Mouse (Mus musculus) stomach, embryonic 15.5 days (tissue): ENCODE results near the gene Rmdn2. TPM values are rescaled to one million over a fixed set of nuclear protein-coding genes. Genes with fewer than 3 reads are reported as not detected.

ENCODE experiments used
- ATAC-seq: fragments of 200-750 bp; cut with Nextera tagmentation; 2 replicates; pipeline ENCODE4 v1.8.0; 2017; ENCODE audit warnings: low read depth, moderate number of reproducible peaks, moderate TSS enrichment; ENCODE audit not compliant: insufficient read depth, low FRiP score
- H3K27ac ChIP-seq: fragments of 300-500 bp; sonication (generic); 2 replicates; pipeline ENCODE4 v1.5.1; 2015; ENCODE audit warnings: mild to moderate bottlenecking, inconsistent platforms
- H3K27me3 ChIP-seq: fragments of 300-500 bp; sonication (generic); replicated peaks from 2 replicates; pipeline ENCODE4 v1.6.1; 2015; ENCODE audit warnings: inconsistent platforms
- H3K36me3 ChIP-seq: fragments of 300-500 bp; sonication (generic); 2 replicates; pipeline ENCODE4 v1.6.1; 2015; ENCODE audit warnings: inconsistent platforms
- H3K4me1 ChIP-seq: fragments of 300-500 bp; sonication (generic); 2 replicates; pipeline ENCODE4 v1.6.1; 2015; ENCODE audit warnings: inconsistent platforms
- H3K4me2 ChIP-seq: fragments of 300-500 bp; sonication (generic); 2 replicates; pipeline ENCODE4 v1.6.1; 2015; ENCODE audit warnings: mild to moderate bottlenecking, inconsistent platforms
- H3K4me3 ChIP-seq: fragments of 300-500 bp; sonication (generic); replicated peaks from 2 replicates; pipeline ENCODE4 v1.5.1; 2015; ENCODE audit warnings: inconsistent platforms
- H3K9ac ChIP-seq: fragments of 300-500 bp; sonication (generic); 2 replicates; pipeline ENCODE4 v1.6.1; 2015; ENCODE audit warnings: inconsistent platforms
- H3K9me3 ChIP-seq: fragments of 300-500 bp; sonication (generic); 2 replicates; pipeline ENCODE4 v1.6.1; 2016; ENCODE audit warnings: inconsistent platforms
- WGBS: fragments of 180-500 bp; shearing (Covaris S2); methylation state at CpG from one replicate; pipeline ENCODE4 v1.1.7; 2015; 5-methylcytosine and 5-hydroxymethylcytosine counted together
- polyA plus RNA-seq: library from polyadenylated mRNA; unstranded; fragments of >200 nt; fragmentation: Nextera tagmentation; extraction: Ambion mirVana; gene quantifications from 2 replicates; pipeline ENCODE4 v1.2.1, GENCODE M21; 2015

The Rmdn2 gene
- polyA plus RNA-seq, 1 experiment from 2014 or later: 8.9 TPM

GRCm38 (mm10) chr17:79728585-79729503 is 117.2 kb downstream of the Rmdn2 start:
- no peaks in the 10 kb centered on the region for H3K9me3 ChIP-seq
- H3K4me2 ChIP-seq: peak overlapping the region; percentile 41
- H3K27me3 ChIP-seq: no peaks in the 10 kb centered on the region
- peak overlapping the region; percentile 60 for H3K27ac ChIP-seq
- H3K36me3 ChIP-seq: no peaks in the 10 kb centered on the region
- no peak overlapping the region for H3K9ac ChIP-seq
- H3K4me1 ChIP-seq: peaks cover 23% of the 10 kb centered on the region
- H3K4me3 ChIP-seq: peak overlapping the region; percentile 8; the same call in 1 of the 2 replicates
- peak; percentile 61 for ATAC-seq
- WGBS: 21% methylated on average over 16 of the region's 16 CpGs

GRCm38 (mm10) chr17:79730988-79731387 is 119.3 kb downstream of the Rmdn2 start:
- H3K27me3 ChIP-seq: no peaks in the 10 kb centered on the region
- no peaks in the 10 kb centered on the region for H3K36me3 ChIP-seq
- no peaks in the 10 kb centered on the region for H3K9me3 ChIP-seq
- no peak for ATAC-seq
- 39% methylated on average over 8 of the region's 8 CpGs for WGBS
- H3K4me3 ChIP-seq: no peak overlapping the region
- H3K27ac ChIP-seq: no peak overlapping the region
- peaks cover 23% of the 10 kb centered on the region for H3K4me1 ChIP-seq
- no peak overlapping the region for H3K4me2 ChIP-seq
- no peak overlapping the region for H3K9ac ChIP-seq

GRCm38 (mm10) chr17:79733039-79733438 is 121.4 kb downstream of the Rmdn2 start:
- Histone ChIP-seq H3K36me3 (no peaks in the 10 kb centered on the region), H3K27me3 (no peaks in the 10 kb centered on the region), H3K4me1 (peaks cover 20% of the 10 kb centered on the region), H3K4me2 (no peak overlapping the region), H3K4me3 (no peak overlapping the region), H3K9ac (no peak overlapping the region), H3K27ac (no peak overlapping the region), H3K9me3 (no peaks in the 10 kb centered on the region)
- ATAC-seq: no peak
- WGBS: 43% methylated on average over 4 of the region's 4 CpGs

DNA sequence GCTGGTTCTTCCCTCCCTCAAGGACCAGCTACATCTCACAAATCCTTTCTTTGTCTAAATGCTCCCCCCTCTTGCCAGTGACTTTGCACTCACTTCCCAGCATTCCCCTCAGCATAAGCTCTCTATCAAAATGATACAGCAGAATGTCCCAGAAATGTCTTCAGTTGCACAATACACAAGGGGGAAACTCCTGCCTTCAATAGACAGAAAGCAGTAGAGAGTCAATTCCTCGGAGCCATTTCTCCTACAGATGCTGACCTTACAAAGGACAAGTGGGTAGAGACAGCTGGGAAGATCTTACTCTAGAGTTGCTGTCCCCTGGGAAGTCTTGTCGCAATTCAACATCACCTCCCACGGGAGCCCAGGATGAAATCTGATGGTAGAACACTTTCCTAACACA is 125.9 kb downstream of the Rmdn2 start:
- WGBS: 80% methylated on average over 3 of the region's 3 CpGs
- Histone ChIP-seq H3K4me3 (no peak overlapping the region), H3K4me1 (peaks cover 13% of the 10 kb centered on the region; the same call in 1 of the 2 replicates)

GRCm38 (mm10) chr17:79738847-79739498 is 127.3 kb downstream of the Rmdn2 start:
- Histone ChIP-seq H3K36me3 (no peaks in the 10 kb centered on the region), H3K27ac (no peak overlapping the region), H3K9ac (no peak overlapping the region), H3K4me1 (0 out of 2 replicates have a peak, but pooled peaks cover 8% of the 10 kb centered on the region), H3K9me3 (no peaks in the 10 kb centered on the region), H3K27me3 (no peaks in the 10 kb centered on the region), H3K4me2 (no peak overlapping the region), H3K4me3 (no peak overlapping the region)
- 0 out of 2 replicates have a peak, but pooled peaks have one; percentile 31 for ATAC-seq
- WGBS: 42% methylated on average over 5 of the region's 5 CpGs

More for the DNA sequence above, 125.9 kb downstream of the Rmdn2 start:
- H3K9me3 ChIP-seq: no peaks in the 10 kb centered on the region
- no peak overlapping the region for H3K4me2 ChIP-seq
- H3K36me3 ChIP-seq: no peaks in the 10 kb centered on the region
- H3K27me3 ChIP-seq: no peaks in the 10 kb centered on the region
- ATAC-seq: no peak
- H3K27ac ChIP-seq: no peak overlapping the region
- no peak overlapping the region for H3K9ac ChIP-seq

DNA sequence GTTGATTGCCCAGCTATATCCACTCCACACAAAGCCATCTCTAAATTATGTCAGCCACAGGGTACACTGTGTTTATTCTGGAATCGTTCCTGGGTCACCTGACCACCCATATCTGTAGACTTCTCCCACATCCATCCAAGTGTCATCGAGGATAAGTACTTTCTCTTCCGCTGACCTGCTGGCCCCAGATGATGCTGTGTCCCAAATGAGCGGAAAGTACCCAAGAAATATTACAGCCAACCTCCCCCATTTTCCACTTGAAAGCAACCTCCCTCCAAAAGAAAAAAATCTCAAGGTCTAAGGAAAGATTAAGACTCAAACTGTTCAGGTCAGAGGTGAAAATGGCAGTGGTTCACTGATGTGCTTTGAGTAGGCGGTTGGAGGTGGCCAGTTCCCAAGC is 131.0 kb downstream of the Rmdn2 start:
- no peak overlapping the region for H3K27ac ChIP-seq
- H3K4me3 ChIP-seq: no peak overlapping the region
- H3K9ac ChIP-seq: no peak overlapping the region
- H3K4me1 ChIP-seq: peaks cover 8% of the 10 kb centered on the region; the same call in 1 of the 2 replicates
- no peaks in the 10 kb centered on the region for H3K27me3 ChIP-seq
- no peaks in the 10 kb centered on the region for H3K9me3 ChIP-seq
- H3K4me2 ChIP-seq: no peak overlapping the region
- no peaks in the 10 kb centered on the region for H3K36me3 ChIP-seq
- 62% methylated on average over 5 of the region's 5 CpGs for WGBS
- no peak for ATAC-seq

Other genes starting within 250 kb of the Rmdn2 start
- gene Cyp1b1, start 103.2 kb downstream of the Rmdn2 start, polyA plus RNA-seq: 7.7 and 9.1 TPM in 2 replicates